Mouse (Mus musculus) bone marrow macrophage, adult 2 months (primary cell): ENCODE results near the gene Gse1.

Source experiments
- CTCF ChIP-seq: IDR thresholded peaks from 2 replicates; pipeline ENCODE4 v1.5.1; 2012; ENCODE audit warnings: low read depth, mild to moderate bottlenecking, low read length, moderate library complexity
- POLR2A ChIP-seq: IDR thresholded peaks from 2 replicates; pipeline ENCODE4 v1.6.1; 2012; ENCODE audit warnings: mild to moderate bottlenecking, low read depth, low read length, borderline replicate concordance

- TF ChIP-seq POLR2A (no peak), CTCF (no peak)
These were observed 173.0 kb downstream of the Gse1 start for GRCm38 (mm10) chr8:120401216-120401615.
